Mouse (Mus musculus) CH12.LX (cell line): Measurements from ENCODE around the gene Tbl2.

Experiments used
- MAFK ChIP-seq: IDR thresholded peaks from 2 replicates; pipeline ENCODE4 v1.6.1; 2011; ENCODE audit warnings: low read length, improper control_type of control experiment; ENCODE audit not compliant: insufficient replicate concordance
- POLR2A ChIP-seq: IDR thresholded peaks from 2 replicates; pipeline ENCODE4 v1.6.1; 2011; ENCODE audit warnings: low read depth, mild to moderate bottlenecking, improper control_type of control experiment, low read length

GRCm38 (mm10) chr5:135134534-135134933, 14.9 kb upstream of the Tbl2 start:
- TF ChIP-seq MAFK (no peak), POLR2A (no peak)
